Mouse (Mus musculus) retina, postnatal 1 day (tissue): Measurements from ENCODE around the gene Lrp1.

Source experiments
- DNase-seq: peaks from one replicate; pipeline ENCODE4 v3.0.0-alpha.2; 2012

Gene Lrp1

GRCm38 (mm10) chr10:127517941-127518340, 103.0 kb downstream of the Lrp1 start:
- DNase-seq: no peak

- peak; percentile 96 for DNase-seq
Observed at GRCm38 (mm10) chr10:127516576-127517260, 104.2 kb downstream of the Lrp1 start.

GRCm38 (mm10) chr10:127515983-127516459, 104.9 kb downstream of the Lrp1 start:
- no peak for DNase-seq

GRCm38 (mm10) chr10:127515271-127515982, 105.5 kb downstream of the Lrp1 start:
- DNase-seq: peak; percentile 81

GRCm38 (mm10) chr10:127514764-127515163, 106.2 kb downstream of the Lrp1 start, which contains the start of gene Ndufa4l2:
Ndufa4l2 (plus strand) TSS chr10:127514967.
- DNase-seq: peak; percentile 49

- DNase-seq: no peak
Observed at GRCm38 (mm10) chr10:127514111-127514698, 106.7 kb downstream of the Lrp1 start.

GRCm38 (mm10) chr10:127513501-127514091, 107.4 kb downstream of the Lrp1 start:
- peak; percentile 92 for DNase-seq

- DNase-seq: peak; percentile 96
Observed at GRCm38 (mm10) chr10:127512813-127513212, 108.1 kb downstream of the Lrp1 start.

GRCm38 (mm10) chr10:127512307-127512666, 108.7 kb downstream of the Lrp1 start:
- no peak for DNase-seq

GRCm38 (mm10) chr10:127511634-127512306, 109.2 kb downstream of the Lrp1 start:
- peak; percentile 90 for DNase-seq

GRCm38 (mm10) chr10:127510895-127511617, 109.9 kb downstream of the Lrp1 start:
- DNase-seq: peak; percentile 79

GRCm38 (mm10) chr10:127509837-127510701, 110.9 kb downstream of the Lrp1 start:
- DNase-seq: peak; percentile 97

- peak; percentile 98 for DNase-seq
Observed at GRCm38 (mm10) chr10:127509051-127509836, 111.7 kb downstream of the Lrp1 start.

GRCm38 (mm10) chr10:127508239-127508638, 112.7 kb downstream of the Lrp1 start:
- DNase-seq: peak; percentile 87

- DNase-seq: no peak
Observed at GRCm38 (mm10) chr10:127500894-127501893, 119.8 kb downstream of the Lrp1 start, which contains the start of gene Stac3. Stac3 (plus strand) TSS chr10:127501686.

- no peak for DNase-seq
Observed at GRCm38 (mm10) chr10:127500042-127500441, 120.9 kb downstream of the Lrp1 start.

GRCm38 (mm10) chr10:127499516-127499915, 121.4 kb downstream of the Lrp1 start:
- DNase-seq: peak; percentile 75

- DNase-seq: no peak
Observed at GRCm38 (mm10) chr10:127496156-127496555, 124.8 kb downstream of the Lrp1 start.

GRCm38 (mm10) chr10:127492118-127492517, 128.8 kb downstream of the Lrp1 start:
- DNase-seq: no peak
